Comparison of ENCODE assay signal across 8 mouse cellular contexts in genomic region chr15:81399297-81399637, GRCm38 (mm10). TPM values are rescaled to one million over a fixed set of nuclear protein-coding genes. Genes with fewer than 3 reads are reported as not detected.
A peak's percentile ranks its signal among the peaks of the same experiment; 100 is the strongest.
DNase-seq lines count a peak whose midpoint lies in the region; ATAC-seq and TF ChIP-seq lines count a peak whose summit lies in the region.

No protein-coding gene starts in this region.

- H3K4me2 ChIP-seq in lung, embryonic 14.5 days = peak overlapping the region; percentile 86
- peak overlapping the region; percentile 81 for H3K4me2 ChIP-seq in embryonic facial prominence, embryonic 13.5 days

- no peak for DNase-seq in lung, embryonic 14.5 days
- no peak for DNase-seq in lung, postnatal 25 days (ENCODE audit: low spot score)
- no peak for DNase-seq in limb, embryonic 10.5 days (ENCODE audit: low spot score)
- no peak for DNase-seq in thymus, postnatal 25 days
- no peak for DNase-seq in layer of hippocampus, postnatal 10 days (ENCODE audit: low spot score in 2 of 2)
- DNase-seq in spleen, postnatal 36 days (ENCODE audit: low spot score in 2 of 2) = no peak

- H3K27me3 ChIP-seq in lung, embryonic 14.5 days (ENCODE audit: insufficient read depth, low read length) = no peaks in the 10 kb centered on the region
- no peaks in the 10 kb centered on the region for H3K27me3 ChIP-seq in embryonic facial prominence, embryonic 13.5 days
- H3K27me3 ChIP-seq in limb, embryonic 10.5 days (ENCODE audit: low read depth, poor library complexity, severe bottlenecking) = no peaks in the 10 kb centered on the region

- peak overlapping the region; percentile 83 for H3K4me3 ChIP-seq in lung, embryonic 14.5 days (ENCODE audit: low read depth, low read length)
- peak overlapping the region; percentile 96 for H3K4me3 ChIP-seq in embryonic facial prominence, embryonic 13.5 days
- peak overlapping the region; percentile 71 for H3K4me3 ChIP-seq in limb, embryonic 10.5 days
- peak overlapping the region; percentile 96 for H3K4me3 ChIP-seq in olfactory bulb, adult 2 months (ENCODE audit: insufficient read depth, low read depth, low read length)

- H3K36me3 ChIP-seq in lung, embryonic 14.5 days (ENCODE audit: insufficient read depth) = peaks cover 4% of the 10 kb centered on the region; the same call in 1 of the 2 replicates
- peaks cover 3% of the 10 kb centered on the region; the same call in 1 of the 2 replicates for H3K36me3 ChIP-seq in embryonic facial prominence, embryonic 13.5 days
- peaks cover 28% of the 10 kb centered on the region for H3K36me3 ChIP-seq in limb, embryonic 10.5 days

- no peak for TF ChIP-seq CTCF in lung, embryonic 14.5 days (IDR thresholded peaks at IDR 0.05; ENCODE audit: low read depth)
- TF ChIP-seq CTCF in olfactory bulb, adult 2 months (IDR thresholded peaks at IDR 0.05; ENCODE audit: insufficient read depth, low read depth, low read length) = no peak

- H3K9me3 ChIP-seq in lung, embryonic 14.5 days (ENCODE audit: low read depth, low read length) = no peaks in the 10 kb centered on the region
- H3K9me3 ChIP-seq in embryonic facial prominence, embryonic 13.5 days = no peaks in the 10 kb centered on the region
- no peaks in the 10 kb centered on the region for H3K9me3 ChIP-seq in limb, embryonic 10.5 days (replicated peaks)

- H3K9ac ChIP-seq in lung, embryonic 14.5 days = peak overlapping the region; percentile 95
- H3K9ac ChIP-seq in embryonic facial prominence, embryonic 13.5 days = peak overlapping the region; percentile 95

- ATAC-seq in lung, embryonic 14.5 days (ENCODE audit: insufficient read depth) = no peak; the same call in 1 of the 2 replicates
- no peak; the same call in 1 of the 2 replicates for ATAC-seq in embryonic facial prominence, embryonic 13.5 days (ENCODE audit: insufficient number of reproducible peaks, insufficient read depth, low FRiP score, low TSS enrichment, low read depth)

- H3K4me1 ChIP-seq in lung, embryonic 14.5 days (ENCODE audit: insufficient read depth) = 0 out of 2 replicates have a peak, but pooled peaks cover 6% of the 10 kb centered on the region
- peaks cover 22% of the 10 kb centered on the region for H3K4me1 ChIP-seq in embryonic facial prominence, embryonic 13.5 days
- peaks cover 16% of the 10 kb centered on the region for H3K4me1 ChIP-seq in limb, embryonic 10.5 days
- H3K4me1 ChIP-seq in olfactory bulb, adult 2 months (ENCODE audit: control insufficient read depth, insufficient read depth, low read length) = peaks cover under 1% of the 10 kb centered on the region; the same call in 1 of the 2 replicates

- WGBS in lung, embryonic 14.5 days = 0% methylated on average over 21 of the region's 21 CpGs
- WGBS in embryonic facial prominence, embryonic 13.5 days = under 1% methylated on average over 21 of the region's 21 CpGs
- WGBS in limb, embryonic 10.5 days = under 1% methylated on average over 21 of the region's 21 CpGs
- under 1% methylated on average over 21 of the region's 21 CpGs for WGBS in olfactory bulb, adult 2 months

- no peak for TF ChIP-seq POLR2A in olfactory bulb, adult 2 months (IDR thresholded peaks at IDR 0.05; ENCODE audit: insufficient read depth, low read depth, low read length)

- H3K27ac ChIP-seq in lung, embryonic 14.5 days (ENCODE audit: low read depth) = peak overlapping the region; percentile 83
- peak overlapping the region; percentile 94 for H3K27ac ChIP-seq in embryonic facial prominence, embryonic 13.5 days
- H3K27ac ChIP-seq in limb, embryonic 10.5 days = peak overlapping the region; percentile 97
- H3K27ac ChIP-seq in olfactory bulb, adult 2 months (ENCODE audit: insufficient read depth, low read depth, low read length) = peak overlapping the region; percentile 96

RNA-seq across cellular contexts. Expression of gene St13, which starts 0.6 kb away (rescaled TPM):
- 132 and 145 TPM in 2 replicates for polyA plus RNA-seq in lung, embryonic 14.5 days (2014; fragmentation: Nextera tagmentation; extraction: Ambion mirVana)
- polyA plus RNA-seq in embryonic facial prominence, embryonic 13.5 days (2015; fragmentation: Nextera tagmentation; extraction: Ambion mirVana) = 173 and 185 TPM in 2 replicates
- polyA plus RNA-seq in limb, embryonic 10.5 days (2016; fragmentation: Nextera tagmentation; extraction: Ambion mirVana) = 222 and 234 TPM in 2 replicates
- 972 TPM in 1 of 2 replicates, not detected in the other for polyA plus RNA-seq in olfactory bulb, adult 2 months (2012; ENCODE audit: insufficient read depth, insufficient read length, low replicate concordance, missing spikeins)
- total RNA-seq in layer of hippocampus, postnatal 10 days (2021) = 100 to 1,000 TPM; 189 to 211 TPM

RNA-seq across cellular contexts. Expression of gene Xpnpep3, which starts 0.7 kb away (rescaled TPM):
- polyA plus RNA-seq in lung, embryonic 14.5 days (2014; fragmentation: Nextera tagmentation; extraction: Ambion mirVana) = 8.6 and 9.6 TPM in 2 replicates
- polyA plus RNA-seq in embryonic facial prominence, embryonic 13.5 days (2015; fragmentation: Nextera tagmentation; extraction: Ambion mirVana) = 10.0 and 13.5 TPM in 2 replicates
- 13.9 and 14.1 TPM in 2 replicates for polyA plus RNA-seq in limb, embryonic 10.5 days (2016; fragmentation: Nextera tagmentation; extraction: Ambion mirVana)
- polyA plus RNA-seq in olfactory bulb, adult 2 months (2012; ENCODE audit: insufficient read depth, insufficient read length, low replicate concordance, missing spikeins) = not detected in 2 replicates
- total RNA-seq in layer of hippocampus, postnatal 10 days (2021) = 10 to 100 TPM; 11.1 to 11.5 TPM

RNA-seq across cellular contexts. Expression of gene Dnajb7, which starts 8.8 kb away (rescaled TPM):
- 1.4 and 2.2 TPM in 2 replicates for polyA plus RNA-seq in lung, embryonic 14.5 days (2014; fragmentation: Nextera tagmentation; extraction: Ambion mirVana)
- 2.5 and 3.5 TPM in 2 replicates for polyA plus RNA-seq in embryonic facial prominence, embryonic 13.5 days (2015; fragmentation: Nextera tagmentation; extraction: Ambion mirVana)
- polyA plus RNA-seq in limb, embryonic 10.5 days (2016; fragmentation: Nextera tagmentation; extraction: Ambion mirVana) = 3.0 and 4.0 TPM in 2 replicates
- not detected in 2 replicates for polyA plus RNA-seq in olfactory bulb, adult 2 months (2012; ENCODE audit: insufficient read depth, insufficient read length, low replicate concordance, missing spikeins)
- total RNA-seq in layer of hippocampus, postnatal 10 days (2021) = under 1 TPM in 1 of 2 experiments, not detected in 1; 0.25 TPM

RNA-seq across cellular contexts. Expression of gene Slc25a17, which starts 38.7 kb away (rescaled TPM):
- polyA plus RNA-seq in lung, embryonic 14.5 days (2014; fragmentation: Nextera tagmentation; extraction: Ambion mirVana) = 103 and 109 TPM in 2 replicates
- polyA plus RNA-seq in embryonic facial prominence, embryonic 13.5 days (2015; fragmentation: Nextera tagmentation; extraction: Ambion mirVana) = 128 and 133 TPM in 2 replicates
- polyA plus RNA-seq in limb, embryonic 10.5 days (2016; fragmentation: Nextera tagmentation; extraction: Ambion mirVana) = 86.9 and 93.6 TPM in 2 replicates
- not detected in 2 replicates for polyA plus RNA-seq in olfactory bulb, adult 2 months (2012; ENCODE audit: insufficient read depth, insufficient read length, low replicate concordance, missing spikeins)
- total RNA-seq in layer of hippocampus, postnatal 10 days (2021) = 10 to 100 TPM; 58.1 to 61.2 TPM
